Mouse (Mus musculus): ENCODE data around the gene Cdc42ep4. TPM values are rescaled to one million over a fixed set of nuclear protein-coding genes. Genes with fewer than 3 reads are reported as not detected.

The Cdc42ep4 gene
- polyA plus RNA-seq, 1 experiment from 2014 or later: 24.3 TPM

DNA sequence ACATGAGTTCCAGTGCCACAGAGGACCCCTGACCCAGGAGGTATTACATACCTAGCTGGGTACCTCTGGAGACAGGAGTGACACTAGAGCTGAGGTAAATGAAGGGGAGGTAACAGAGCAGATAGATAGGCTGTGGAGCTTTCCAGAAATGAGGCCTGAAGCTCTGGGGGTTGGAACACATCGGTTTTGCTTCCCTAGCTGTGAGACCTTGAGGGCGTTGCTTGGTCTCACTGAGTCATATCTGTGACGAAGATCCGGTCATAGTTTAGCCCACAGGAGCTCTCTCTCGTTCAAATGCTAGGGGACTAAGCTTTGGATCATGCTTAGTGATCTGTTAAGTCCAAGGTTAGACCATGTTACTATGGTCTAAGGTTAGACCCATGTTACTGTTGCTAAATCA is 7.2 kb upstream of the Cdc42ep4 start:
- ATAC-seq (ENCODE audit: insufficient number of reproducible peaks, low FRiP score): no peak
- no peak overlapping the region for H3K4me3 ChIP-seq
- H3K9ac ChIP-seq: no peak overlapping the region
- peaks cover 13% of the 10 kb centered on the region for H3K4me1 ChIP-seq (replicated peaks)
- H3K27me3 ChIP-seq (replicated peaks): no peaks in the 10 kb centered on the region
- H3K27ac ChIP-seq (ENCODE audit: poor library complexity, severe bottlenecking): no peak overlapping the region
- 84% methylated on average over 5 of the region's 5 CpGs for WGBS
- no peaks in the 10 kb centered on the region for H3K9me3 ChIP-seq (replicated peaks)
- no peak overlapping the region for H3K4me2 ChIP-seq
- H3K36me3 ChIP-seq: no peaks in the 10 kb centered on the region

DNA sequence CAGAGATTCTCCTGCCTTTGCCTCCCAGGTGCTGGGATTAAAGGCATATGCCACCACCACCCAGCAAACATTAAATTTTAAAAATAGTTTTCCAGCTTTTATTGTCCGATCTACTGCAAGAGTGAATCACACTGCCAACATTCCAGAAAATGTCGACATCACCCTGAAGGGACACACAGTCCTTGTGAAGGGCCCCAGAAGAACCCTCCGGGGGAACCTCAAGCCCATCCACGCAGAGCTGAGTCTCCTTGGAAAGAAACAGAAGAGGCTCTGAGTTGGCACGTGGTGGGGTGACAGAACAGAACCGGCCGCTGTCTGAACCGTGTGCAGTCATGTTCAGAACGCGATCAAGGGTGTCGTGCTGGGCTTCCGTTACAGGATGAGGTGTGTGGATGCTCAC is 4.9 kb upstream of the Cdc42ep4 start:
- H3K4me1 ChIP-seq (replicated peaks): peaks cover 13% of the 10 kb centered on the region; the same call in 1 of the 2 replicates
- WGBS: 90% methylated on average over 12 of the region's 12 CpGs
- ATAC-seq (ENCODE audit: insufficient number of reproducible peaks, low FRiP score): no peak
- no peaks in the 10 kb centered on the region for H3K27me3 ChIP-seq (replicated peaks)
- no peak overlapping the region for H3K4me3 ChIP-seq
- no peak overlapping the region for H3K4me2 ChIP-seq
- no peak overlapping the region for H3K9ac ChIP-seq
- H3K9me3 ChIP-seq (replicated peaks): no peaks in the 10 kb centered on the region
- H3K27ac ChIP-seq (ENCODE audit: poor library complexity, severe bottlenecking): no peak overlapping the region
- no peaks in the 10 kb centered on the region for H3K36me3 ChIP-seq

DNA sequence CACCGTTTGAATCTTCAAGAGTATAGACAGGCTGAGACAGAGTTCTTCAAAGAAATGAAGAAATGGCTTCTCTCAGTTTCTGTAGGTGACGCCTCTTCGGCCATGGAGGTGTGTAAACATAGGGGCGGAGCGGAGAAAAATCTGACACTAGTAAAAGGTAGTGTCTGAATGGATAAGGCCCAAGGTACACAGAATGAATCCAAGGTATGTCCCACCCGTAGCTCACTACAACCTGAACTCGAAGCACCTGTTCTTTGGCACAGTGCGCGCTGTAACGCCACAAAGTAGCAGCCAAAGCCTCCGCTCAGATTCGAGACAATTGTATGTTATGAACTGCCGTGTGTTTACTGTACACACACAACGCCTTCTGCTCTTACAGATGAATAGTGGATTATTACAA is 4.2 kb upstream of the Cdc42ep4 start:
- 88% methylated on average over 14 of the region's 14 CpGs for WGBS
- no peaks in the 10 kb centered on the region for H3K36me3 ChIP-seq
- no peak overlapping the region for H3K27ac ChIP-seq (ENCODE audit: poor library complexity, severe bottlenecking)
- H3K4me2 ChIP-seq: no peak overlapping the region
- no peaks in the 10 kb centered on the region for H3K27me3 ChIP-seq (replicated peaks)
- H3K9ac ChIP-seq: no peak overlapping the region
- H3K9me3 ChIP-seq (replicated peaks): no peaks in the 10 kb centered on the region
- no peak overlapping the region for H3K4me3 ChIP-seq
- peaks cover 11% of the 10 kb centered on the region; the same call in 1 of the 2 replicates for H3K4me1 ChIP-seq (replicated peaks)
- no peak for ATAC-seq (ENCODE audit: insufficient number of reproducible peaks, low FRiP score)

DNA sequence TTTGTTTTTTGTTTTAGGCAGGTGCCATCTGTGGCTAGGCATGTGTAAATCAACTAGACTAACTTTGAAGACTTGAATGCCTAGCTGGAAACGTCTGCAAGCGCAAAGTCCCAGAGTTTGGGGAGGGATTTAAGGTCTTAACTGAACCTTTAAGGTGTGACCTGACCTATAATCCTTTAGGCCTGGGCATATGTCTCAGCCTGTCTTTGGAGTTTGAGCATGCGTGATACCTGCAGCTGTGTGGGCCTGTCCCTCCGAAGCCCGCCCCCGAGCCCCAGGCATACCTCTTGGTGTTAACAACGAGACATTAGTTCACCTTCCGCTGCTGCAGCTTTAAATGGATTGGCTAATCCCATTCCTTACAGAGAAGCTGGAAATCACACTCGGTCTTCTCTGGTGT is 3.2 kb upstream of the Cdc42ep4 start:
- Histone ChIP-seq H3K27me3 (replicated peaks) (no peaks in the 10 kb centered on the region), H3K9ac (no peak overlapping the region), H3K4me2 (no peak overlapping the region), H3K36me3 (no peaks in the 10 kb centered on the region), H3K4me1 (replicated peaks) (peaks cover 16% of the 10 kb centered on the region), H3K9me3 (replicated peaks) (no peaks in the 10 kb centered on the region), H3K4me3 (no peak overlapping the region), H3K27ac (ENCODE audit: poor library complexity, severe bottlenecking) (no peak overlapping the region)
- 45% methylated on average over 9 of the region's 9 CpGs for WGBS
- no peak for ATAC-seq (ENCODE audit: insufficient number of reproducible peaks, low FRiP score)

DNA sequence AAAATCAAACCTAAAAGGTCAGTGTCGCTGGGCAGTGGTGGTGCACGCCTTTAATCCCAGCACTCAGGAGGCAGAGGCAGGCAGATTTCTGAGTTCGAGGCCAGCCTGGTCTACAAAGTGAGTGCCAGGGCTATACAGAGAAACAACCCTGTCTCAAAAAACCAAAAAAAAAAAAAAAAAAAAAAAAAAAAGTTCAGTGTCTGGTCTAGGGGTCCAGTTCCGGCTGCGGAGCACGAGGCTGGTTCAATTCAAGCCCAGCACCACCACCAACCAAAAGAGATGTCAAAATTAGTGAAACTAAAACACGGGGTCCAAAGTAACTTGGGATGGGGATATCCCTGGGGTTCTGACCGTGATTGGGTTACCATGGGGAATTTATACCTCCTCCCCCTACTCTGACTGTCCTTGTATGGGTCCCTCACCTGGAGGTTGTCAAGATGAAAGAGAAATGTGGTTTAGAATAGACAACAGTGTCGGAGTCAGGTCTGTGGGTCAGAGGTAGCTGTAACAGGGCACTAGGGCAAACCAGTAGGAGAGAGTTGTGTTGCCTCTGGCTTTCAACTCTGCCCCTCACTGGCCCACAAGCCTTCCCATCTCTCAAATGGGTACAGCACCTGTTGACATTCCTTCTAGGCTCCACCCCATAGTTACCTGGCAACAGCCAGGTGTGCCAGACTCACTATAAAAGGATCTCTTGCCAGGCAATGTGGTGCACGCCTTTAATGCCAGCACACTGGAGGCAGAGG is 1.2 kb upstream of the Cdc42ep4 start:
- H3K27me3 ChIP-seq (replicated peaks): no peaks in the 10 kb centered on the region
- H3K4me3 ChIP-seq: no peak overlapping the region
- no peak overlapping the region for H3K27ac ChIP-seq (ENCODE audit: poor library complexity, severe bottlenecking)
- 92% methylated on average over 10 of the region's 10 CpGs for WGBS
- H3K4me2 ChIP-seq: peak overlapping the region; percentile 83
- H3K4me1 ChIP-seq (replicated peaks): peaks cover 36% of the 10 kb centered on the region
- H3K36me3 ChIP-seq: no peaks in the 10 kb centered on the region
- no peaks in the 10 kb centered on the region for H3K9me3 ChIP-seq (replicated peaks)
- no peak overlapping the region for H3K9ac ChIP-seq
- ATAC-seq (ENCODE audit: insufficient number of reproducible peaks, low FRiP score): no peak

DNA sequence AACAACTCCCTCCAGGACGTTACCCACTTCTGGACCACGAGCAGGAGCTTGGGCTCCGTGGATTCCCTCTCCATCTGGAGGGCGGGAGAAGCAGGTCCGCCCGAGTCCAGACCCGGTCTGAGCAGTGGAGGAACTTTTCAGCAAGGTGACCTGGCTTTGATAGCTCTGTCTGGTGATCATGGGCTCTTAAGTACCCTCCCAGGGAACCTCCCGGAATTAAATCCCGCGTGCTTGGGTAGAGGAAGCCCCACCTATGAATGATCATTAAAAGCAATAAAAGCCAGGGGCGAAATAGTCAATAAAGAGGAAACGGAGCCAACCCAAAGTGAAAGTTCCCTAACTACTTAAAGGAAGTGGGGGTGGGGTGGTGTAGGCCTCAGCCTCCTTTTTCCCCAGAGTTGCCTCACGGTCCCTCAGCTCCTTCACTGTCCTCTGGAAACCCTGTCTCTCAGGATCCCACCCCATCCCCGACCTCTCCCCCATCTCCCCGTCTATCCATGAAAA is 529 bp upstream of the Cdc42ep4 start:
- Histone ChIP-seq H3K4me2 (peak overlapping the region; percentile 83), H3K27me3 (replicated peaks) (no peaks in the 10 kb centered on the region), H3K9ac (peak overlapping the region; percentile 66), H3K27ac (ENCODE audit: poor library complexity, severe bottlenecking) (peak overlapping the region; percentile 80), H3K4me3 (peak overlapping the region; percentile 72), H3K4me1 (replicated peaks) (peaks cover 43% of the 10 kb centered on the region), H3K36me3 (no peaks in the 10 kb centered on the region), H3K9me3 (replicated peaks) (no peaks in the 10 kb centered on the region)
- 22% methylated on average over 15 of the region's 15 CpGs for WGBS
- ATAC-seq (ENCODE audit: insufficient number of reproducible peaks, low FRiP score): 0 out of 2 replicates have a peak, but pooled peaks have one; percentile 0

DNA sequence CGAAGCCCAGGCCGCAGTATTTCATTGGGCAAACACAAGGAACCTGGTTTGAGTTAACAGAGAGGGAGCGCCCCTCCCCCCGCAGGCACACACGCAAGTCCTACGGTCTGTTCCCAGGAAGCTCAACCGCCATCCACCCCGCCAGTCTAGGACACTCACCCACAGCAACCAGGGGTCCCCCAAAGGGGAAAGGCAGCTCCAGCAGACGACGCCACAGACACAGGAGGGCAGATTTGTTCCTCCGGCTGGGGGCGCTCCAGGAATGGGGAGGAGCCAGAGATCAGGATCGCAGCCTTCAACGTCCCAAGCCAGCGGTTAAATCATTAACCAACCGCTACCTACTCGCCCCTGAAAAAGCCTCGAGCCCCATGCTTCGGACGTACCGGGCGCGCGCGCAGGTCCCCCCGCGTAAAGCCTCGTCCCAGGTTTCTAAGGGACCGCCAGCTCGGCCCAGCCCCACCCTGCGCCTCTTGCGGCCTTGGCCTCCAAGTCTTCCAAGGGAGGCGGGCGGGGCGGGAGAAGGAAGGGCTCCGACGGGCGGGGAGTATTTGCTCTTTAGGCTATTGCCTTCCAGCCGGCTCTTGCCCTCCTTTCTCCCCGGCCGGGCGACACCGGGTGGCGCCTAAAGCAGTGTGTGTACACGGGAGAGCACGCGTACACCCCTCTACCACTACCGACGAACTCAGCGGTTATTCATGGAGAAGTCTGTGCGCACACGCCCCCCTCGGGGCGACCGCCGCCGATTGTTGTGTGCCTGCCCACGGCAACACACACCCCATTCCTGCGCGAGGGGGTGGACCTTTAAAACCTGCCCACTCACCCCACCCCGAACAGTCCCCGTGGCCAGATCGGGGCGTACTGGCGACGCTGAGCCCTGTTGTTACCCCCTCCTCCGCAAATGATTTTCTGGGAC is 854 bp downstream of the Cdc42ep4 start:
- Histone ChIP-seq H3K36me3 (no peaks in the 10 kb centered on the region), H3K9ac (peak overlapping the region; percentile 86), H3K27me3 (replicated peaks) (no peaks in the 10 kb centered on the region), H3K27ac (ENCODE audit: poor library complexity, severe bottlenecking) (peak overlapping the region; percentile 80), H3K9me3 (replicated peaks) (no peaks in the 10 kb centered on the region), H3K4me1 (replicated peaks) (peaks cover 51% of the 10 kb centered on the region), H3K4me2 (peak overlapping the region; percentile 83), H3K4me3 (peak overlapping the region; percentile 72)
- under 1% methylated on average over 67 of the region's 67 CpGs for WGBS
- ATAC-seq (ENCODE audit: insufficient number of reproducible peaks, low FRiP score): peak; percentile 54

DNA sequence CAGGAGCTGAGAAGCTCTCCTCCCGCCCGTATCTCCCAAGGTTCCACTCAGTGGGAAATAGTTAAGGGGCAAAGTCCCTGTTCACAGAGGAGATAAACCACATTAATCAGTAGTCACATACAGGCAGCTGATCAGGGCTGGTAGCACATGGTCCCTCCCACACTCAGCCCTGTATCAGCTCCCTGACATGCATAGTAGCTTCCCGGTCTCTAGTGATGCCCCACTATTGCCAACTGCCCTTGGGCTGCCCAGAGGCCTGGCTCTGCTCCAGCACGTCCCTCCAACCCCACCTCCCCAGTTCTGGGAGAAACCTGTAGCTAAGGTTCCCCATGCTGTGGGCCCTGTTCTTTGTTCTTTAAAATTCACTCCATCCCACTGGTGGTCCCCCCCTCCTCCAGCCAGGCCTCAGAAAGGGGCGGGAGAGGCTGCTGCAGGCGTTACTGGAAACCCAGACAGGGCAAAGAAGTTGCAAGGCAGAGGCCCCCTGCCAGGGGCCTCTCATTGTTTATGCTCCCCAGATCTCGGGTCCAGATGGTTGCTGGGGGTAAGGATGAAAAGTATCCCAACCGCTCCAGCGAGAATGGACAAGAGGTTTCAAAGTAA is 1.8 kb downstream of the Cdc42ep4 start:
- peak overlapping the region; percentile 86 for H3K9ac ChIP-seq
- no peak for ATAC-seq (ENCODE audit: insufficient number of reproducible peaks, low FRiP score)
- WGBS: 4% methylated on average over 9 of the region's 9 CpGs
- H3K36me3 ChIP-seq: no peaks in the 10 kb centered on the region
- H3K4me1 ChIP-seq (replicated peaks): peaks cover 55% of the 10 kb centered on the region
- H3K4me3 ChIP-seq: peak overlapping the region; percentile 72
- H3K27ac ChIP-seq (ENCODE audit: poor library complexity, severe bottlenecking): peak overlapping the region; percentile 80
- no peaks in the 10 kb centered on the region for H3K27me3 ChIP-seq (replicated peaks)
- H3K4me2 ChIP-seq: peak overlapping the region; percentile 83
- H3K9me3 ChIP-seq (replicated peaks): no peaks in the 10 kb centered on the region

DNA sequence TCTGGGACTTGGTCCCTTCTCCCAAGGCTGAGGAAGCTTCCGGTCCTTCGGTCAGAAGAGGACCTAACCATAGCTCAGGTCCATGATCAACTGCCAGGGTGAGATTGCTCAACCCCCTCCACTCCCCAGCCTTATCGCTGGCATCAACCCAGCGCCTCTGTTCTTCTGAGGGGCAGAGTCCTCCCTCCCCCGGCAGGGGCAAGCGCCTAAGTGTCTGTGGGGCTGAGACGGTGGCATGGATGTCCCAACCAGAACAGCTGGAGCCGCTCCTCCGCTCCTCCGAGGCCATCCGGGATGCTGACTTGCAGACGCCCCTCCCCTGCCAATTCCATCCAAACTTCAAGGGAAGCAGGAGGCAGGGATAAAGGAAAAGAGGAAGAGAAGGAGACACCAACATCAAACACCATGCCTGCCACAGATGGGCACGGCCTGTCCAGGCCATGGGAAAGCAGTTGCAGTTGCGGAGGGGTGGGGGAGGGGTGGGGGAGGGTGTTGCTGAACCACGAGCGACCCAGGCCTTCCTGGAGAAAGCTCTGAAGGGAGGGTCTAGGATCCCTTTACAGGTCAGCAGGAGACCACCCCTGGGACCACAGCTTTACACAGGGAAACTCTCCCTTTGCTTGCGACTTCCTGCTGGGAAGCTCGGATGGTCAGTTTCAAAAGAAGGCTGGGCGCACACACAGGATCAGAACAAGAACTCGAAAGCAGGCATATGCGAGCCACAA is 2.7 kb downstream of the Cdc42ep4 start:
- no peaks in the 10 kb centered on the region for H3K27me3 ChIP-seq (replicated peaks)
- 0 out of 2 replicates have a peak, but pooled peaks cover 5% of the 10 kb centered on the region for H3K36me3 ChIP-seq
- peaks cover 55% of the 10 kb centered on the region for H3K4me1 ChIP-seq (replicated peaks)
- ATAC-seq (ENCODE audit: insufficient number of reproducible peaks, low FRiP score): no peak
- H3K4me2 ChIP-seq: peak overlapping the region; percentile 83
- H3K4me3 ChIP-seq: peak overlapping the region; percentile 72
- peak overlapping the region; percentile 86 for H3K9ac ChIP-seq
- 7% methylated on average over 21 of the region's 21 CpGs for WGBS
- no peaks in the 10 kb centered on the region for H3K9me3 ChIP-seq (replicated peaks)
- peak overlapping the region; percentile 80 for H3K27ac ChIP-seq (ENCODE audit: poor library complexity, severe bottlenecking)

DNA sequence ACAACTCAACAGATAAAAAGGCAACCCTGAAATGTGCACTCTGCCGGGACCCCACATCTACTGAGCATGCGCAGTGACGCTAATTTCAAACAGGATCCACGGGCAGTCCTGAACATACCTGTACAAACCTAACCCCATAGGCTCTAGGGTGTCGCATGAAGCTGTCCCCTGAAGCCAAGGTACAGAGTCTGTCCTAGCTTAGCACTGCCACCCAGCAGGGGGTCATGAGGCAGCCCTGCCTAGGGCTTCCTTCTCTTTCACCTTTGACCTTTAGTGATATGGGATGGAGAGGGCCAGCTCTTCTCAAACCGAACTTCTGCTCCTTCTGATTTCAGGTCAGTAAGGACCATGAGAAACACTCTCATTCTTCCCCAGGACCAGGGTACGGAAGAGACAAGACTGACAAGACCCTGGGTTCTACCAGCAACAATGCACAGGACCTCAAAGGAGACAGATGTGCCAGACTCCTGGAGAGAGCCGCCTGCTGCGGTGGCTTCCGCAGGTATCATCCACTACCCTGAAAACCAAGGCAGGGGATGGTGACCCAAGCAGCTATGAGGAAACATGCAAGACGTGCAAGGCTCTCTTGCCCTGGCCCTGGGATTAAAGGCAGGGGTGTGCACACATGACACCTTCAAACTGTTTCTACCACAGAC is 3.8 kb downstream of the Cdc42ep4 start:
- Histone ChIP-seq H3K27ac (ENCODE audit: poor library complexity, severe bottlenecking) (peak overlapping the region; percentile 80), H3K27me3 (replicated peaks) (no peaks in the 10 kb centered on the region), H3K9me3 (replicated peaks) (peaks cover 2% of the 10 kb centered on the region; the same call in 1 of the 2 replicates), H3K4me1 (replicated peaks) (peaks cover 55% of the 10 kb centered on the region), H3K4me3 (no peak overlapping the region), H3K36me3 (peaks cover 12% of the 10 kb centered on the region), H3K9ac (0 out of 2 replicates have a peak overlapping the region, but pooled peaks have one; percentile 86), H3K4me2 (peak overlapping the region; percentile 83)
- ATAC-seq (ENCODE audit: insufficient number of reproducible peaks, low FRiP score): no peak
- 69% methylated on average over 11 of the region's 11 CpGs for WGBS

All from heart, embryonic 12.5 days (tissue).